Mouse (Mus musculus) MEL (cell line): ENCODE measurements around the gene Sap25. TPM values are rescaled to one million over a fixed set of nuclear protein-coding genes. Genes with fewer than 3 reads are reported as not detected.

Experiments used
- DNase-seq: peaks from one replicate; pipeline ENCODE4 v3.0.0; 2011; ENCODE audit warnings: low read depth, low spot score
- H3K27ac ChIP-seq: 2 replicates; pipeline ENCODE4 v1.5.1; 2012; ENCODE audit warnings: low read depth, mild to moderate bottlenecking, control low read depth, low read length, moderate library complexity; ENCODE audit not compliant: control insufficient read depth
- H3K27me3 ChIP-seq, 2 experiments: fragments of 150-350 bp in 1 of 2; sonication (generic) in 1 of 2; 2 replicates each; pipeline ENCODE4 v1.6.1; 2012; ENCODE audit warnings: low read length in 2 of 2, mild to moderate bottlenecking in 2 of 2, improper control_type of control experiment in 1 of 2, moderate library complexity in 1 of 2; ENCODE audit not compliant: insufficient read depth in 2 of 2, control insufficient read depth in 1 of 2
- H3K36me3 ChIP-seq, 2 experiments: 2 replicates each; pipeline ENCODE4 v1.6.1; 2012 to 2014; ENCODE audit warnings: low read length in 2 of 2, improper control_type of control experiment in 1 of 2, inconsistent platforms in 1 of 2, mild to moderate bottlenecking in 1 of 2; ENCODE audit not compliant: insufficient read depth in 2 of 2, control insufficient read depth in 1 of 2
- H3K4me1 ChIP-seq, 2 experiments: fragments of 150-350 bp in 1 of 2; sonication (generic) in 1 of 2; 2 replicates each; pipeline ENCODE4 v1.6.1; 2012; ENCODE audit warnings: low read length in 2 of 2, improper control_type of control experiment in 1 of 2, mild to moderate bottlenecking in 1 of 2; ENCODE audit not compliant: insufficient read depth in 2 of 2, control insufficient read depth in 1 of 2
- H3K4me3 ChIP-seq, 2 experiments: fragments of 150-350 bp in 1 of 2; sonication (generic) in 1 of 2; 2 replicates each; pipeline ENCODE4 v1.5.1; 2012; ENCODE audit warnings: low read depth in 2 of 2, low read length in 2 of 2, mild to moderate bottlenecking in 2 of 2, moderate library complexity in 2 of 2, control low read depth in 1 of 2, improper control_type of control experiment in 1 of 2; ENCODE audit not compliant: control insufficient read depth in 1 of 2, insufficient read depth in 1 of 2
- H3K79me2 ChIP-seq: 2 replicates; pipeline ENCODE4 v1.6.1; 2012; ENCODE audit warnings: mild to moderate bottlenecking, low read length, moderate library complexity; ENCODE audit not compliant: control insufficient read depth, poor library complexity, insufficient read depth
- H3K9ac ChIP-seq: 2 replicates; pipeline ENCODE4 v1.6.1; 2012; ENCODE audit warnings: low read depth, mild to moderate bottlenecking, control low read depth, low read length, moderate library complexity; ENCODE audit not compliant: control insufficient read depth, poor library complexity, severe bottlenecking
- H3K9me3 ChIP-seq: fragments of 150-350 bp; sonication (generic); replicated peaks from 2 replicates; pipeline ENCODE4 v1.6.1; 2012; ENCODE audit warnings: mild to moderate bottlenecking, low read length, improper control_type of control experiment, moderate library complexity; ENCODE audit not compliant: insufficient read depth
- BHLHE40 ChIP-seq: IDR thresholded peaks from 2 replicates; pipeline ENCODE4 v1.6.1; 2012; ENCODE audit warnings: low read depth, mild to moderate bottlenecking, inconsistent platforms, low read length, improper control_type of control experiment, borderline replicate concordance
- CHD1 ChIP-seq: IDR thresholded peaks from 2 replicates; pipeline ENCODE4 v1.6.1; 2012; ENCODE audit warnings: low read depth, mild to moderate bottlenecking, inconsistent platforms, low read length, improper control_type of control experiment
- ELF1 ChIP-seq: IDR thresholded peaks from 2 replicates; pipeline ENCODE4 v1.6.1; 2014; ENCODE audit warnings: low read depth, mild to moderate bottlenecking, inconsistent platforms, low read length, improper control_type of control experiment, moderate library complexity
- EP300 ChIP-seq, 2 experiments: IDR thresholded peaks; 2 replicates each; pipeline ENCODE4 v1.6.1; 2011; ENCODE audit warnings: improper control_type of control experiment in 2 of 2, low read length in 2 of 2, low read depth in 1 of 2, mild to moderate bottlenecking in 1 of 2
- GABPA ChIP-seq: IDR thresholded peaks from 2 replicates; pipeline ENCODE4 v1.6.1; 2012; ENCODE audit warnings: low read depth, mild to moderate bottlenecking, inconsistent platforms, low read length, improper control_type of control experiment, moderate library complexity
- GATA1 ChIP-seq: IDR thresholded peaks from 2 replicates; pipeline ENCODE4 v1.6.1; 2011; ENCODE audit warnings: low read depth, low read length, improper control_type of control experiment
- HCFC1 ChIP-seq: IDR thresholded peaks from 2 replicates; pipeline ENCODE4 v1.6.1; 2012; ENCODE audit warnings: low read depth, mild to moderate bottlenecking, inconsistent platforms, low read length, improper control_type of control experiment, moderate library complexity
- KAT2A ChIP-seq: conservative IDR thresholded peaks from 2 replicates; pipeline ENCODE4 v1.6.1; 2012; ENCODE audit warnings: low read depth, low read length, improper control_type of control experiment, inconsistent platforms
- MAFK ChIP-seq: IDR thresholded peaks from 2 replicates; pipeline ENCODE4 v1.6.1; 2011; ENCODE audit warnings: low read depth, mild to moderate bottlenecking, low read length, improper control_type of control experiment, borderline replicate concordance
- MAX ChIP-seq: IDR thresholded peaks from 2 replicates; pipeline ENCODE4 v1.6.1; 2011; ENCODE audit warnings: low read length, improper control_type of control experiment
- MAZ ChIP-seq: IDR thresholded peaks from 2 replicates; pipeline ENCODE4 v1.6.1; 2012; ENCODE audit warnings: low read depth, mild to moderate bottlenecking, inconsistent platforms, low read length, improper control_type of control experiment
- MXI1 ChIP-seq: IDR thresholded peaks from 2 replicates; pipeline ENCODE4 v1.6.1; 2011; ENCODE audit warnings: mild to moderate bottlenecking, low read depth, low read length, improper control_type of control experiment
- MYC ChIP-seq: IDR thresholded peaks from 2 replicates; pipeline ENCODE4 v1.6.1; 2011; ENCODE audit warnings: low read depth, mild to moderate bottlenecking, low read length, improper control_type of control experiment, moderate library complexity
- POLR2AphosphoS5 ChIP-seq: IDR thresholded peaks from 2 replicates; pipeline ENCODE4 v1.6.1; 2012; ENCODE audit warnings: low read depth, borderline replicate concordance, mild to moderate bottlenecking, inconsistent platforms, low read length, moderate library complexity, mixed read lengths
- RCOR1 ChIP-seq: IDR thresholded peaks from 2 replicates; pipeline ENCODE4 v1.6.1; 2012; ENCODE audit warnings: low read depth, mild to moderate bottlenecking, inconsistent platforms, low read length, improper control_type of control experiment
- SMC3 ChIP-seq: IDR thresholded peaks from 2 replicates; pipeline ENCODE4 v1.6.1; 2011; ENCODE audit warnings: low read depth, low read length, improper control_type of control experiment
- TAL1 ChIP-seq: IDR thresholded peaks from 2 replicates; pipeline ENCODE4 v1.6.1; 2012; ENCODE audit warnings: mild to moderate bottlenecking, inconsistent platforms, low read length, moderate library complexity, mixed read lengths
- TCF12 ChIP-seq: IDR thresholded peaks from 2 replicates; pipeline ENCODE4 v1.6.1; 2014; ENCODE audit warnings: low read depth, mild to moderate bottlenecking, inconsistent platforms, low read length, improper control_type of control experiment, moderate library complexity
- USF2 ChIP-seq, 2 experiments: IDR thresholded peaks; 2 replicates each; pipeline ENCODE4 v1.6.1; 2011 to 2012; ENCODE audit warnings: improper control_type of control experiment in 2 of 2, low read length in 2 of 2, borderline replicate concordance in 1 of 2, inconsistent platforms in 1 of 2, low read depth in 1 of 2, mild to moderate bottlenecking in 1 of 2; ENCODE audit not compliant: insufficient read depth in 1 of 2
- ZC3H11A ChIP-seq: IDR thresholded peaks from 2 replicates; pipeline ENCODE4 v1.6.1; 2012; ENCODE audit warnings: low read depth, mild to moderate bottlenecking, inconsistent platforms, low read length, improper control_type of control experiment
- ZKSCAN1 ChIP-seq: IDR thresholded peaks from 2 replicates; pipeline ENCODE4 v1.6.1; 2012; ENCODE audit warnings: low read depth, mild to moderate bottlenecking, inconsistent platforms, low read length, improper control_type of control experiment, moderate library complexity
- polyA plus RNA-seq, 2 experiments: library from polyadenylated mRNA; stranded (reverse) in 1 of 2; unstranded in 1 of 2; fragments of >175 nt in 1 of 2; fragments of >200 nt in 1 of 2; gene quantifications; 2 replicates each; pipeline versions ENCODE4 v1.2.1 to v1.2.4; 2012; ENCODE audit warnings: low replicate concordance in 2 of 2, low read depth in 1 of 2; ENCODE audit not compliant: insufficient read length in 2 of 2, insufficient read depth in 1 of 2, missing spikeins in 1 of 2
- total RNA-seq: library from RNA; depleted of rRNA; stranded (reverse); fragments of 300-350 nt; gene quantifications from 2 replicates; pipeline ENCODE4 v1.2.3, GENCODE M21; 2012

The Sap25 gene
- total and polyA plus RNA-seq, 3 experiments = 1.9 to 22.7 TPM; not detected in 1

DNA sequence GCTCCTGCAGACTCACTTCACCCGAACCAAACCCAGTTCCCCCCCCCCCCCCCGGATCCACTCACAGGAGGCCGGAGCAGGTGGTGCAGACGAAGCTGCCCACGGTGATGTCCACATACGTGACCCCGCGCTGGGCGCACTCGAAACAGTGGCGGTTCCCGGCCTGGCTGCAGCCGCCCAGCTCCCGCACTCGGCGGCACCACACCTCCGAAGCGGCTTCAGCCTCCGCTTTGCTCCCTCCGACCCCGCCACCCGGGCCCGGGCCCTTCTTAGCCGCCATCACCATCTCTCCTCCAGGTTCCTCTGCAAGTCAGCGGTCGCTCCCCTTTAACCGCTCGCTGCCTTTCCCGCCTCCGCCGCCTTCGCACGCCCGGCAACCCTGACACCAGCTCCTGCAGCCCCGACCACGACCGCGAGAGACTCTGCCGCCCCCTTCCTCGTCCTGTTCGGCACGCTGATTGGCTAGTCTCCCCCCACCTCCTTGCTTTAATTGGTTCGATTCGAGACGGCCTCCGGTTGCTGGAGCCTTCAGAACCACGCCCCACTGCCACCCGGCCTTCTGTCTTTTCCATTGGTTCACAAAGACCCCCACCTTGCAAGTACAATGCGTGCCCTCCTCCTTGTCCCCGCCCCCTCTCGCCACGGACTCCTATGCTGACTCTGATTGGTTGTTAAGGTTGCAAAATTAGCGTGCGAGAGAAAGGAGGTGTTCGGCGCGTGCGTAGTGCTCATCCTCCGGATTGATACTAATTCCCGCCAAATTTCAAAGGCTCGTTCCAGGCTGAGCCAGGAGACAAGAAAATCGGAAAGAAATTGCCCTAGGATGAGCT is 43.4 kb downstream of the Sap25 start, which contains the start of gene Agfg2 (continued):
- TF ChIP-seq HCFC1 (peak; percentile 59), MAFK (no peak), CHD1 (no peak), MYC (no peak), GABPA (no peak), POLR2AphosphoS5 (no peak), SMC3 (0 out of 2 replicates have a peak, but pooled peaks have one; percentile 4), USF2 (IDR thresholded peaks at IDR 0.05; ENCODE audit: borderline replicate concordance in 1 of 2, insufficient read depth in 1 of 2, low read depth in 1 of 2, low read length in 2 of 2) (no peak), ZC3H11A (no peak), ELF1 (peak; percentile 45; the same call in 1 of the 2 replicates), GATA1 (no peak), TAL1 (no peak), KAT2A (no peak), BHLHE40 (0 out of 2 replicates have a peak, but pooled peaks have one; percentile 56), RCOR1 (no peak), EP300 (IDR thresholded peaks at IDR 0.05; ENCODE audit: low read depth in 1 of 2, low read length in 2 of 2) (no peak; a peak in 1 of 4 replicates), MAZ (peak; percentile 91; the same call in 1 of the 2 replicates), ZKSCAN1 (no peak), TCF12 (peak; percentile 29; the same call in 1 of the 2 replicates)

DNA sequence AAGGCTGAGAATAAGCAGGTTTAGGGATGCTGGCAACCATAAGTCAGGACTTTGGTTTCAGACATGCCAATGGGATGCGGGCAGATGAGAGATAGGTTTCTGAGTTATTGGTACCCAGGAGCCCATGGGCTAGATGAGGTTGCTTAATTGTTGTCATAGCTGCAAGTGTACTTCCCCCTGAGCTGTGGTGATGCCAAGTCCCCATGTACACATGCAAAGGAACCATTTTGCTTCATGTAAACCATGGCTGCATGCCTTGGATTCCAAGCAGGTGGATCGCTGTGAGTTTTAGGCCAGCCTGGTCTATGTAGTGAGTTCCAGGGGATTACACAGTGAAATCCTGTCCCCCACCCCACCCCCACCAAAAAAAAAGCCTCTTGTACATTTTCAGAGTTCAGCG is 44.5 kb downstream of the Sap25 start:
- Histone ChIP-seq H3K27ac (peak overlapping the region; percentile 88), H3K36me3 (peaks cover 0 to 37% of the 10 kb centered on the region in 2 experiments; a peak in 3 of 4 replicates), H3K9ac (peak overlapping the region; percentile 8), H3K4me1 (peaks cover 8 to 32% of the 10 kb centered on the region in 2 experiments; a peak in 3 of 4 replicates)
- no peak for TF ChIP-seq GABPA
- 0 out of 2 replicates have a peak, but pooled peaks have one; percentile 12 for TF ChIP-seq ELF1
- peak; percentile 72 for TF ChIP-seq MXI1
- peak; percentile 21; the same call in 1 of the 2 replicates for TF ChIP-seq MAX
- TF ChIP-seq, all 39 proteins: peak for 3
- Histone ChIP-seq H3K4me3 (no peak overlapping the region), H3K79me2 (peaks cover 33% of the 10 kb centered on the region), H3K27me3 (no peaks in the 10 kb centered on the region), H3K9me3 (no peaks in the 10 kb centered on the region)
- peak; percentile 87 for DNase-seq
